In the genomic region with DNA sequence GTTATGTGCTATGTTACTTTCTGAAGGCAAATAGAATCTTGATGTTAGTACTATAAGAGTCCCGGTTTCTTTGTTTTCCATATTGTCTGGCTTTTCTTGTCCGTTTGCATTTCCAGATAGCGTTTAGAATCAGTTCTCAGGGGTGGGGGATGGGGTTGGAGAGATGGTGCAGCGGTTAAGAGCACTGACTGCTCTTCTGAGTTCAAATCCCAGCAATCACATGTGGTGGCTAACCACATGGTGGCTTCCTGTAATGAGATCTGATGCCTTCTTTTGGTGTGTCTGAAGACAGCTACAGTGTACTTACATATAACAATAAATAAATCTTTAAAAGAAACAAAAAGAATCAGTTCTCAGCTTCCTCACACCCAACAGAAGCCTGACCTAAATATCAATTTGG, we compare ENCODE assay signal across 13 mouse cellular contexts.
DNase-seq lines count a peak whose midpoint lies in the region.
"Had no signal": no experiment of that assay in that cellular context is flagged by ENCODE, and none has a peak within 500 bp of the region (broad histone marks: within the 10 kb centered on the region; RNA-seq: fewer than 3 reads in every experiment).

No protein-coding gene starts in this region.

- DNase-seq in thymus, postnatal 14 days: peak; percentile 21
- DNase-seq in thymus, postnatal 4 days: no peak
- DNase-seq in CD4-positive, CD25-positive, alpha-beta regulatory T cell, adult 2 months (ENCODE audit: low read depth, low spot score): peak; percentile 61
- peak; percentile 37 for DNase-seq in T-cell, adult 2 months (ENCODE audit: low spot score)
- DNase-seq in naive thymus-derived CD4-positive, alpha-beta T cell, adult 2 months (ENCODE audit: low read depth): peak; percentile 50
- DNase-seq in yolk sac, embryonic 10.5 days (ENCODE audit: low spot score): no peak
- no peak for DNase-seq in gastrocnemius, postnatal 25 days
- DNase-seq: adrenal gland, postnatal 10 days; adrenal gland, postnatal 36 days; cerebellum, adult 18-20 months; cerebellum, adult 9-10 months; cerebellum, postnatal 14 days; gastrocnemius, postnatal 10 days had no signal

Comparison
In these comparisons a context has a peak if more than half of its experiments do, and no peak if none do; other contexts are left out.
1. DNase-seq: peak in thymus, postnatal 14 days (single experiment), CD4-positive, CD25-positive, alpha-beta regulatory T cell, adult 2 months (single experiment), T-cell, adult 2 months (single experiment) and naive thymus-derived CD4-positive, alpha-beta T cell, adult 2 months (single experiment); none in thymus, postnatal 4 days (single experiment), yolk sac, embryonic 10.5 days (single experiment) and gastrocnemius, postnatal 25 days (single experiment).